ENCODE assay signal across 25 mouse cellular contexts in the genomic region with DNA sequence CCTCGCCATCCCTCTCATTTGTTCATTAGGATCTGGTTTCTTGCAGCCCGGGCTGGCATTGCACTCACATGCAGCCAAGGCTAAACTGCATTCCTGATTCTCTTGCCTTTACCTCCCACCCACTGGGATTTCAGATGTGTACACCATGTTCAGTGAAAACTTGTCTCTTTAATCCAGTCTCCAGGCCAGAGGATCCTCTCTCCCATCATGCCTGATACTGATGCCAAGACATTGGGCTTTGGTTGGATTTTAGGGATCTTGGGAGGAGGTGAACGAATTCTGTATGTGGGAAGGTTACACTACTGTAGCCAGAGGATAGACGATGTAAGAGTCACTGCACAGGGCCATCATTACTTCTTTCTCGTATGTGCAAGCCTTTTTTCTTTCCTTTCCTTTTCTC. TPM values are rescaled to one million over a fixed set of nuclear protein-coding genes. Genes with fewer than 3 reads are reported as not detected.
DNase-seq lines count a peak whose midpoint lies in the region.
"Had no signal": no experiment of that assay in that cellular context is flagged by ENCODE, and none has a peak within 500 bp of the region (broad histone marks: within the 10 kb centered on the region; RNA-seq: fewer than 3 reads in every experiment).

No protein-coding gene starts in this region.

- H3K4me3 ChIP-seq in heart, embryonic 10.5 days = no peak overlapping the region

- WGBS in heart, embryonic 10.5 days = 89% methylated on average over 5 of the region's 5 CpGs

- peaks cover 7% of the 10 kb centered on the region for H3K4me1 ChIP-seq in heart, embryonic 10.5 days

- H3K27ac ChIP-seq in heart, embryonic 10.5 days = no peak overlapping the region

- DNase-seq in heart, embryonic 10.5 days (ENCODE audit: low spot score) = peak; percentile 65
- DNase-seq in heart, postnatal 36 days = no peak
- DNase-seq in fat pad, adult 2 months (ENCODE audit: extremely low read depth, low read depth, low spot score) = peak; percentile 65
- DNase-seq in gonadal fat pad, adult 2 months (ENCODE audit: low read depth) = peak; percentile 51
- no peak for DNase-seq in cerebellum, postnatal 10 days
- no peak for DNase-seq in testis, postnatal 10 days (ENCODE audit: low spot score)
- DNase-seq: adrenal gland, adult 2 months; adrenal gland, adult 8-10 months; adrenal gland, postnatal 10 days; adrenal gland, postnatal 14 days; adrenal gland, postnatal 25 days; adrenal gland, postnatal 36 days; B cell, adult 2 months; cerebellum, adult 11 months; cerebellum, adult 11-12 months; cerebellum, adult 18-20 months had no signal

- intact Hi-C loops in heart, postnatal 36 days (cut with DNase I) = no loop called here

- no peaks in the 10 kb centered on the region for H3K27me3 ChIP-seq in heart, embryonic 10.5 days (ENCODE audit: insufficient read depth, poor library complexity, severe bottlenecking)
- H3K27me3 ChIP-seq: CH12.LX, Patski had no signal

- H3K36me3 ChIP-seq in heart, embryonic 10.5 days = peaks cover 29% of the 10 kb centered on the region

- no peaks in the 10 kb centered on the region for H3K9me3 ChIP-seq in heart, embryonic 10.5 days
- H3K9me3 ChIP-seq: G1E had no signal

RNA-seq across cellular contexts. Expression of gene Icam2, which starts 37.3 kb away (rescaled TPM):
- polyA plus RNA-seq in heart, embryonic 10.5 days (2016; fragmentation: Nextera tagmentation; extraction: Ambion mirVana) = 58.8 and 69.1 TPM in 2 replicates
- total RNA-seq in heart, postnatal 36 days (2021) = 10 to 100 TPM; 30.3 to 34.9 TPM
- 27.4 and 41.4 TPM in 2 replicates for polyA plus RNA-seq in gonadal fat pad, adult 2 months (2012; rRNA removed)
- polyA plus RNA-seq: C2C12, Patski had no signal

RNA-seq across cellular contexts. Expression of gene Prr29, which starts 59.9 kb away (rescaled TPM):
- polyA plus RNA-seq in heart, embryonic 10.5 days (2016; fragmentation: Nextera tagmentation; extraction: Ambion mirVana) = 0.11 and 0.21 TPM in 2 replicates
- under 1 TPM; 0.81 to 0.92 TPM for total RNA-seq in heart, postnatal 36 days (2021)
- polyA plus RNA-seq in gonadal fat pad, adult 2 months (2012; rRNA removed) = 5.3 and 11.3 TPM in 2 replicates
- total RNA-seq: adrenal gland, adult 18-20 months; adrenal gland, adult 2 months; adrenal gland, postnatal 14 days; adrenal gland, postnatal 25 days; adrenal gland, postnatal 36 days; adrenal gland, postnatal 4 days; ES-E14; MEL had no signal
- polyA plus RNA-seq: adrenal gland, adult 2 months; brain, embryonic 14.5 days; C2C12; Patski had no signal

Comparison
In these comparisons a context has a peak if more than half of its experiments do, and no peak if none do; other contexts are left out.
1. DNase-seq: peak in heart, embryonic 10.5 days (single experiment), fat pad, adult 2 months (single experiment) and gonadal fat pad, adult 2 months (single experiment); none in heart, postnatal 36 days (0 of 2), cerebellum, postnatal 10 days (0 of 2) and testis, postnatal 10 days (single experiment).